Mouse (Mus musculus): ENCODE results near the gene Sars.

DNA sequence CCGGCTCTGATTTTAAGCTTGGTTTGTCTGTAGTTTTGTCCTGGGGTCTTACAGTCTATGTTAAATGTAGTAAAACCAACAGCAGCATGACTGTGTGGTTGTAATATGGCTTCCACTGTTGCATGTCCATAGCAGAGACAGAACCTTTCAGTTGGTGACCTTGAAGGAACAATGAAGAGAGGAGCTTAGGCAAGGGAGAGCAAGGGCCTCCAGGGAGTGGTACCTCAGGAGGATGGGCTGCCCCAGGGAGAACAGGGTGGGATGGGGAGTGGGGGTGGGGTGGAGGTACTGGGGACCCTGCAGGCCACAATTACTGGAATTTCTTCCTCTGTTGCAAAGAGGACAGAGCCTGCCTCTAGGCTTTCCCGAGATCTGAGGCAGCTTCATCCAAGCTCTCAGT, 7.0 kb upstream of the Sars start:
- no peak for TF ChIP-seq POLR2A (IDR thresholded peaks at IDR 0.05; ENCODE audit: borderline replicate concordance, insufficient read depth, low read length)
- TF ChIP-seq CTCF (IDR thresholded peaks at IDR 0.05; ENCODE audit: borderline replicate concordance, insufficient read depth, low read depth, low read length) = no peak

Data from cerebellum, adult 2 months (tissue).